Mouse (Mus musculus): ENCODE results near the gene Siva1. TPM values are rescaled to one million over a fixed set of nuclear protein-coding genes. Genes with fewer than 3 reads are reported as not detected.

Gene Siva1
- 49.8 and 51.8 TPM in 2 replicates for polyA plus RNA-seq (2015; fragmentation: Nextera tagmentation; extraction: Ambion mirVana)

GRCm38 (mm10) chr12:112644180-112644854 is at the start of gene Siva1:
Siva1 (plus strand) TSS chr12:112644679.

DNA sequence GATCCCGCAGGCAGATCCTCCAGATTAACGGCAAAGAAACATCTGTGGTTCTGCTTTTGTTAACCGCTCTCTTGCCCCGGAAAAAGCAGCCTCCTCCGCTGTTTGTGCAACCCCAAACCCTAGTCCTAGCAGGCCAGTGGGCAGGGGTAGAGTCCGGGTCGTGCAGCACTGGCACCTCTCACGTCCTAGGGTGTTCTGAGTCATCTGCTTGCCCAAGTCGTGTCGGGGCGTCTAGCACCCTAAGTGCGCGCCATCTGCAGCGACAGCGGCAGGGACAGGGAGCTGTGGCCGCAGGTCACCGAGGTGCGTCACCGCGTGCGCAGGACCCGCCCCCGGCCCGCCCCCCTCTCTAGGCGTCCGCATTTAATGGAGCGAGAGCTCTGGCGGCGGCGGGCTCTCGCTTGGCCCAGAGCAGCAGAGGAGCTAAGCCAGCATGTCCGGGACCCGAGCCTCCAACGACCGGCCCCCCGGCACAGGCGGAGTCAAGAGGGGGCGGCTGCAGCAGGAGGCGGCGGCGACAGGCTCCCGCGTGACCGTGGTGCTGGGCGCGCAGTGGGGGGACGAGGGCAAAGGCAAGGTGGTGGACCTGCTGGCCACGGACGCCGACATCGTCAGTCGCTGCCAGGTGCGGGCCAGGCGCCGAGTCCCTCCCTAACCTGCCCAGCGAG is 24.7 kb upstream of the Siva1 start, which contains the start of gene Adssl1:
Gene Adssl1, plus strand, starts transcription at position 360 of the 668 bp plus-strand sequence.

DNA sequence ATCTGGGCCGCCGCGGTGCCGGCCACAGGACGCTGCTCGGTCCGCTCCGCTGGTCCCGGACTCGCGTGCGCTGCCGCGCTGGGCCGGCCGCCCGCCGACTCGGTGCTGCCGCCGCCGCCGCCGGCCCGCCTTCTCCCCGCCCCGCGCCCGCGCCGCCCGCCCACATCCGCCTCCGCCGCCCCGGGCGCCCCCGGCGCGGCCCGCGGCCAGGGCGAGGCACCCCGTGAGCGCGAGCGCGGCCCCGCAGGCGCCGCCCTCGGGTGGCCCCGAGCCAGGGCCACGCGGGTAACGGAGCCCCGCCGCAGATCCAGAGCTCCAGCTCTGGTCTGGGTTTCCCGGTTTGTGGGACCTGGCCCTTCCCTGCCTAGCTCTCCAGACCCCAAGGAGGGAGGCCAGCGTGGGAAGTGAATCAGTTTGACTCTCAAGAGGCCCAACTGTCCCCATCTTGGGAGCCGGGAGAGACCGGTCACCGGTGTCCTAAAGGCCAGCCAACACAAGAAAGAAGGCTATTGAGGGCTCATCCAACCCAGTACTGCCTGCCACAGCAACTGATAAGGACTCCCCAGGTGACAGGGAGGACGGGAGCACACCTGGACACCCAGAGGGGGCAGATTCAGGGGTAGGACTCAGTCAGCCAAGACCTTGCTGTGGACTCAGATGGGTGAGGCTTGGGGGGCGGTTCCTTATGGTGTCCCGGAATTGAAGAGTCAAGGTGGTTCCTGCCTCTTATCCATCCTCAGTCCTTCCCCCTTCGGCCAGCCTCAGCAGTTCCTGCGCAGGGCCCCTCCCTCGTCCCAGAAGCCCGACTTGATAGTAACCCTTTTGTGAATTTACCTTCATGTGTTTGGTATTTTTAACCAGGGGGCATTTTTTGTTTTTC is 29.9 kb downstream of the Siva1 start, which contains the start of gene Akt1:
Gene Akt1, minus strand, starts transcription at position 753 of the 880 bp plus-strand sequence.

DNA sequence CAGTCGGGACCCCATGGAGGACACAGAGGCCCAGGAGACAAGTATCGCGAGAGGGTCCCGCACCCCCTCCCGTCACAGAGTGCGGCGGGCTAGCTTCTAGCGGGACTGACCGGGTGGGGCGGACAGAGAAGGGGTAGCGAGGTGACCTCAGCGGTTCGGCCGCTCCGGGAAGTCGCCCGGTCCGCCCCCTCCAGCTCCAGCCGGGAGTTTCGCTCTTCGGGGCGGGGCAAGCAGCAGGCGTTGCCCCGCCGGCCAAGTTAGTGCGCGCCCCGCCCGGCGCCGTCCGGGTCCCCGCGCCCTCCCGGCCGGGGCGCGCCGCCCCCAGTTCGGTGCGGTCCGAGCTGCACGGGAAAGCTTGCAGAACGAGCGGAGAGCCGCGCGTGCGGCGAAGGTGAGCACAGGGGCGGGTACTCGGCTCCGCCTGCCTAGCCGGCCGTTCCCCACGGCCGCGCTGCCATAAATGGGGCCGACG is 34.1 kb downstream of the Siva1 start, which contains the start of gene Zbtb42:
Gene Zbtb42, plus strand, starts transcription at position 274 of the 472 bp plus-strand sequence.

Small RNAs within 50 kb of the gene (microRNA-seq; reads per million reads assigned to microRNA genes)
- gene Mir6939 = 0.87 reads per million

Other genes starting within 250 kb of the Siva1 start
- 0.08 and 0.22 TPM in 2 replicates for gene A530016L24Rik, start 155.2 kb upstream of the Siva1 start, polyA plus RNA-seq (2015; fragmentation: Nextera tagmentation; extraction: Ambion mirVana)
- gene Tmem179, start 127.9 kb upstream of the Siva1 start, polyA plus RNA-seq (2015; fragmentation: Nextera tagmentation; extraction: Ambion mirVana) = 93.9 and 104 TPM in 2 replicates
- gene Inf2, start 55.9 kb upstream of the Siva1 start, polyA plus RNA-seq (2015; fragmentation: Nextera tagmentation; extraction: Ambion mirVana) = 2.0 and 2.3 TPM in 2 replicates
- gene Adssl1, start 24.6 kb upstream of the Siva1 start, polyA plus RNA-seq (2015; fragmentation: Nextera tagmentation; extraction: Ambion mirVana) = 10.4 and 11.3 TPM in 2 replicates
- gene Akt1, start 30.2 kb downstream of the Siva1 start, polyA plus RNA-seq (2015; fragmentation: Nextera tagmentation; extraction: Ambion mirVana) = 115 and 131 TPM in 2 replicates
- 1.6 and 2.0 TPM in 2 replicates for gene Zbtb42, start 34.1 kb downstream of the Siva1 start, polyA plus RNA-seq (2015; fragmentation: Nextera tagmentation; extraction: Ambion mirVana)
- gene Cep170b, start 75.8 kb downstream of the Siva1 start, polyA plus RNA-seq (2015; fragmentation: Nextera tagmentation; extraction: Ambion mirVana) = 41.4 and 45.2 TPM in 2 replicates
- 12.0 and 14.3 TPM in 2 replicates for gene Pld4, start 116.0 kb downstream of the Siva1 start, polyA plus RNA-seq (2015; fragmentation: Nextera tagmentation; extraction: Ambion mirVana)
- 8.2 and 9.1 TPM in 2 replicates for gene Ahnak2, start 158.0 kb downstream of the Siva1 start, polyA plus RNA-seq (2015; fragmentation: Nextera tagmentation; extraction: Ambion mirVana)
- gene Clba1, start 164.3 kb downstream of the Siva1 start, polyA plus RNA-seq (2015; fragmentation: Nextera tagmentation; extraction: Ambion mirVana) = 20.0 and 22.4 TPM in 2 replicates
- gene Cdca4, start 184.7 kb downstream of the Siva1 start, polyA plus RNA-seq (2015; fragmentation: Nextera tagmentation; extraction: Ambion mirVana) = 15.8 and 17.2 TPM in 2 replicates
- 0.08 TPM in 1 of 2 replicates, not detected in the other for gene Gpr132, start 223.5 kb downstream of the Siva1 start, polyA plus RNA-seq (2015; fragmentation: Nextera tagmentation; extraction: Ambion mirVana)